In genomic region chr2:45051321-45051720, GRCm38 (mm10) we compare ENCODE assay signal across 15 mouse cellular contexts.
"Had no signal": no experiment of that assay in that cellular context is flagged by ENCODE, and none has a peak within 500 bp of the region (broad histone marks: within the 10 kb centered on the region; RNA-seq: fewer than 3 reads in every experiment).

No protein-coding gene starts in this region.

- H3K27ac ChIP-seq: neural tube, embryonic 15.5 days; stomach, embryonic 15.5 days; stomach, postnatal 0 days had no signal

- DNase-seq: retina, postnatal 1 day; right cerebral cortex, adult 18-20 months; right cerebral cortex, postnatal 14 days; right cerebral cortex, postnatal 25 days; right cerebral cortex, postnatal 4 days; spleen, adult 18-20 months; thymus, adult 18-20 months; thymus, adult 2 months; thymus, postnatal 14 days; thymus, postnatal 25 days; thymus, postnatal 36 days; thymus, postnatal 4 days had no signal

- H3K27me3 ChIP-seq: neural tube, embryonic 15.5 days; stomach, embryonic 15.5 days had no signal

- H3K4me3 ChIP-seq: neural tube, embryonic 15.5 days; stomach, embryonic 15.5 days had no signal

- H3K4me2 ChIP-seq: neural tube, embryonic 15.5 days; stomach, embryonic 15.5 days had no signal

- H3K9me3 ChIP-seq: neural tube, embryonic 15.5 days; stomach, embryonic 15.5 days had no signal

- H3K9ac ChIP-seq: neural tube, embryonic 15.5 days; stomach, embryonic 15.5 days had no signal

- H3K36me3 ChIP-seq: neural tube, embryonic 15.5 days; stomach, embryonic 15.5 days had no signal
